Mouse (Mus musculus) megakaryocyte, embryonic 14.5 days (primary cell): ENCODE data around the gene Hat1.

Experiments
- FLI1 ChIP-seq: IDR thresholded peaks from 2 replicates; pipeline ENCODE4 v1.6.1; 2012; ENCODE audit warnings: low read length, inconsistent platforms, mixed read lengths
- GATA1 ChIP-seq: IDR thresholded peaks from 3 replicates; pipeline ENCODE4 v1.6.1; 2012; ENCODE audit warnings: mixed read lengths, low read length, inconsistent platforms, borderline replicate concordance

DNA sequence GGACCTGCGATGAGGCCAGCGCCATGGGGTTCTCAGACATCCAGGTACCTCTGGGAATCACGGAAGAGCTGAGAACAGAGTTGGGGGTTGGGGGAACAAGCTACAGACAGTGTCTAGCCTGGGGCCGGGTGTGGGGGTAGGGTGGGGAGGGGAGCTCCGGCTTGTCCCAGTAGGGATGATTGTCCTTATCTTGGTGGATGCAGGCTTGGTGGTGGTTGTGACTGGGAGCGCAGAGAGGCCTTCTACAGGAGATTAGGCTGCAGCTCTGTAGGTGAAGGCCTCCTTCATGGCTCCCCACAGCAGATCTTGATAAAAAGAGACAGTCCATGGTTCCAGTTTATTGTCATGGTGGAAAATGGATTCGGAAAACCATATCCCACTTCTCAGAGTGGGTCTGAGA is 72.8 kb downstream of the Hat1 start:
- TF ChIP-seq GATA1 (no peak; the same call in 2 of the 3 replicates), FLI1 (no peak)
